Mouse (Mus musculus) liver, embryonic 15.5 days (tissue): ENCODE measurements around the gene Washc4. TPM values are rescaled to one million over a fixed set of nuclear protein-coding genes. Genes with fewer than 3 reads are reported as not detected.
A peak's percentile ranks its signal among the peaks of the same experiment; 100 is the strongest.

Source experiments
- ATAC-seq: fragments of 200-750 bp; cut with Nextera tagmentation; 2 replicates; pipeline ENCODE4 v1.8.0; 2017; ENCODE audit warnings: moderate number of reproducible peaks, mild to moderate bottlenecking, moderate library complexity; ENCODE audit not compliant: insufficient read depth
- H3K27ac ChIP-seq: fragments of 300-500 bp; sonication (generic); replicated peaks from 2 replicates; pipeline ENCODE4 v1.5.1; 2015; ENCODE audit warnings: mild to moderate bottlenecking, inconsistent platforms
- H3K27me3 ChIP-seq: fragments of 300-500 bp; sonication (generic); 2 replicates; pipeline ENCODE4 v1.6.1; 2015; ENCODE audit warnings: mild to moderate bottlenecking, inconsistent platforms
- H3K36me3 ChIP-seq: fragments of 300-500 bp; sonication (generic); replicated peaks from 2 replicates; pipeline ENCODE4 v1.6.1; 2015; ENCODE audit warnings: moderate library complexity, mild to moderate bottlenecking, inconsistent platforms
- H3K4me1 ChIP-seq: fragments of 300-500 bp; sonication (generic); replicated peaks from 2 replicates; pipeline ENCODE4 v1.6.1; 2015; ENCODE audit warnings: inconsistent platforms
- H3K4me2 ChIP-seq: fragments of 300-500 bp; sonication (generic); 2 replicates; pipeline ENCODE4 v1.6.1; 2015; ENCODE audit warnings: moderate library complexity, mild to moderate bottlenecking, inconsistent platforms
- H3K4me3 ChIP-seq: fragments of 300-500 bp; sonication (generic); replicated peaks from 2 replicates; pipeline ENCODE4 v1.5.1; 2015; ENCODE audit warnings: mild to moderate bottlenecking, inconsistent platforms
- H3K9ac ChIP-seq: fragments of 300-500 bp; sonication (generic); 2 replicates; pipeline ENCODE4 v1.6.1; 2015; ENCODE audit warnings: moderate library complexity, mild to moderate bottlenecking, inconsistent platforms
- H3K9me3 ChIP-seq: fragments of 300-500 bp; sonication (generic); replicated peaks from 2 replicates; pipeline ENCODE4 v1.6.1; 2016; ENCODE audit warnings: inconsistent platforms
- WGBS: fragments of 180-500 bp; shearing (Covaris S2); methylation state at CpG from one replicate; pipeline ENCODE4 v1.1.7; 2015; ENCODE audit warnings: mixed read lengths; ENCODE audit not compliant: insufficient replicate concordance; 5-methylcytosine and 5-hydroxymethylcytosine counted together
- polyA plus RNA-seq: library from polyadenylated mRNA; unstranded; fragments of >200 nt; fragmentation: Nextera tagmentation; extraction: Ambion mirVana; gene quantifications from 2 replicates; pipeline ENCODE4 v1.2.1, GENCODE M21; 2015

The Washc4 gene
- polyA plus RNA-seq, 1 experiment from 2014 or later, result 10.5 TPM

GRCm38 (mm10) chr10:83624841-83625240, 81.3 kb downstream of the Washc4 start:
- no peaks in the 10 kb centered on the region for H3K4me1 ChIP-seq
- 0 out of 2 replicates have a peak, but pooled peaks cover 12% of the 10 kb centered on the region for H3K36me3 ChIP-seq
- no peak overlapping the region for H3K4me2 ChIP-seq
- H3K9me3 ChIP-seq, result no peaks in the 10 kb centered on the region
- no peak overlapping the region for H3K27ac ChIP-seq
- H3K27me3 ChIP-seq, result no peaks in the 10 kb centered on the region
- no peak overlapping the region for H3K4me3 ChIP-seq
- WGBS, result 74% methylated on average over 12 of the region's 12 CpGs
- no peak for ATAC-seq
- H3K9ac ChIP-seq, result no peak overlapping the region

- Histone ChIP-seq H3K27ac (no peak overlapping the region), H3K4me2 (no peak overlapping the region), H3K9me3 (no peaks in the 10 kb centered on the region), H3K4me3 (no peak overlapping the region), H3K9ac (no peak overlapping the region), H3K27me3 (no peaks in the 10 kb centered on the region), H3K36me3 (0 out of 2 replicates have a peak, but pooled peaks cover 11% of the 10 kb centered on the region), H3K4me1 (no peaks in the 10 kb centered on the region)
- ATAC-seq, result no peak
- WGBS, result 77% methylated on average over 9 of the region's 9 CpGs
Measured at GRCm38 (mm10) chr10:83627113-83627687, 83.6 kb downstream of the Washc4 start.

DNA sequence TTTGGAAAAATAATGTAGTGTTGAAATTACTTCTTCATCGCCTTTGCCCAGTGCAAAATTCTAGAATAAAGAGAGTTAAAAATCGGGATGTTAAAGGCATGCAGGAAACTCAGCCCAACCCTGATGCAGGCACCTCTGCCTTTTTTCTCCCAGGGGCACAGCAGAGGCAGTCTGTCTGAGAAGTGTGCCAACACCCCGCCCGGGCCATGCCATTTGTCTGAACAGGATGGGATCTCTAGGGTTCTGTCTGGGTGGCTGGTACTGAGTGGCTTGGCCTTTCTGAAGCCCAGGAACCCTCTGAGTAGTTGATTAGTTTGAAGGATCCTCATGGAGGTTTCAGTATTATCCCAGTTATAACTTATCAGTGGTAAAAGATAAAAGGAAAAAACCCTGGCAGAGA, 84.7 kb downstream of the Washc4 start:
- no peak overlapping the region for H3K27ac ChIP-seq
- WGBS, result 63% methylated on average over 4 of the region's 4 CpGs
- no peaks in the 10 kb centered on the region for H3K4me1 ChIP-seq
- 0 out of 2 replicates have a peak, but pooled peaks cover 9% of the 10 kb centered on the region for H3K36me3 ChIP-seq
- no peak overlapping the region for H3K4me3 ChIP-seq
- H3K9me3 ChIP-seq, result no peaks in the 10 kb centered on the region
- no peak overlapping the region for H3K9ac ChIP-seq
- H3K27me3 ChIP-seq, result no peaks in the 10 kb centered on the region
- no peak for ATAC-seq
- no peak overlapping the region for H3K4me2 ChIP-seq

- no peak overlapping the region for H3K4me3 ChIP-seq
- no peak overlapping the region for H3K9ac ChIP-seq
- no peaks in the 10 kb centered on the region for H3K9me3 ChIP-seq
- no peak overlapping the region for H3K4me2 ChIP-seq
- no peak overlapping the region for H3K27ac ChIP-seq
- peaks cover under 1% of the 10 kb centered on the region; the same call in 1 of the 2 replicates for H3K4me1 ChIP-seq
- H3K27me3 ChIP-seq, result no peaks in the 10 kb centered on the region
- WGBS, result 74% methylated on average over 12 of the region's 12 CpGs
- H3K36me3 ChIP-seq, result 0 out of 2 replicates have a peak, but pooled peaks cover 9% of the 10 kb centered on the region
- no peak for ATAC-seq
Measured at GRCm38 (mm10) chr10:83629190-83629781, 85.7 kb downstream of the Washc4 start.

- Histone ChIP-seq H3K9me3 (no peaks in the 10 kb centered on the region), H3K4me1 (peaks cover 6% of the 10 kb centered on the region; the same call in 1 of the 2 replicates), H3K27me3 (no peaks in the 10 kb centered on the region), H3K27ac (no peak overlapping the region), H3K4me3 (no peak overlapping the region), H3K4me2 (no peak overlapping the region), H3K36me3 (0 out of 2 replicates have a peak, but pooled peaks cover 9% of the 10 kb centered on the region), H3K9ac (no peak overlapping the region)
- WGBS, result 68% methylated on average over 5 of the region's 5 CpGs
- no peak for ATAC-seq
Measured at GRCm38 (mm10) chr10:83629878-83630277, 86.3 kb downstream of the Washc4 start.

DNA sequence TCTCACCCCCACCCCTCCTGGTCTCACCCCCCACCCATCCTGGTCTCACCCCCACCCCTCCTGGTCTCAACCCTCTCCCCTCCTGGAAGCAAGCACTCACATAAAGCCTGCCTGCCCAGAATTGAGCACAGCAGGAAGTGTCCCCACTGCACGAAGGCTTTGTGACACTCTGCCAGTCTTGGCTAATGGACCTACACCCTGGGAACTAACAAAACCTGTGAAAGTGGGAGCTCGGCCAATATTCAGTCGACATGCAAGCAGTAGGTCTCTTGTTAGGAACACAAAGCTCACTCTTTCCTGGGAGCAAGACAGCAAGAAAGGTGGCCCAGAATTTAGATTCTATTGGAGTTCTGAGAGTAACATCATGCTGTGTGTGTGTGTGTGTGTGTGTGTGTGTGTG, 87.3 kb downstream of the Washc4 start:
- H3K27me3 ChIP-seq, result no peaks in the 10 kb centered on the region
- no peaks in the 10 kb centered on the region for H3K9me3 ChIP-seq
- no peak overlapping the region for H3K27ac ChIP-seq
- 0 out of 2 replicates have a peak, but pooled peaks cover 5% of the 10 kb centered on the region for H3K36me3 ChIP-seq
- 57% methylated on average over 3 of the region's 3 CpGs for WGBS
- no peak overlapping the region for H3K4me2 ChIP-seq
- H3K4me1 ChIP-seq, result peaks cover 10% of the 10 kb centered on the region; the same call in 1 of the 2 replicates
- no peak overlapping the region for H3K9ac ChIP-seq
- ATAC-seq, result no peak
- no peak overlapping the region for H3K4me3 ChIP-seq

GRCm38 (mm10) chr10:83631775-83632174, 88.2 kb downstream of the Washc4 start:
- WGBS, result 62% methylated on average over 10 of the region's 10 CpGs
- Histone ChIP-seq H3K4me1 (peaks cover 10% of the 10 kb centered on the region; the same call in 1 of the 2 replicates), H3K27me3 (no peaks in the 10 kb centered on the region), H3K9ac (no peak overlapping the region), H3K9me3 (no peaks in the 10 kb centered on the region), H3K27ac (no peak overlapping the region), H3K4me2 (no peak overlapping the region), H3K4me3 (no peak overlapping the region), H3K36me3 (0 out of 2 replicates have a peak, but pooled peaks cover 5% of the 10 kb centered on the region)
- no peak for ATAC-seq

DNA sequence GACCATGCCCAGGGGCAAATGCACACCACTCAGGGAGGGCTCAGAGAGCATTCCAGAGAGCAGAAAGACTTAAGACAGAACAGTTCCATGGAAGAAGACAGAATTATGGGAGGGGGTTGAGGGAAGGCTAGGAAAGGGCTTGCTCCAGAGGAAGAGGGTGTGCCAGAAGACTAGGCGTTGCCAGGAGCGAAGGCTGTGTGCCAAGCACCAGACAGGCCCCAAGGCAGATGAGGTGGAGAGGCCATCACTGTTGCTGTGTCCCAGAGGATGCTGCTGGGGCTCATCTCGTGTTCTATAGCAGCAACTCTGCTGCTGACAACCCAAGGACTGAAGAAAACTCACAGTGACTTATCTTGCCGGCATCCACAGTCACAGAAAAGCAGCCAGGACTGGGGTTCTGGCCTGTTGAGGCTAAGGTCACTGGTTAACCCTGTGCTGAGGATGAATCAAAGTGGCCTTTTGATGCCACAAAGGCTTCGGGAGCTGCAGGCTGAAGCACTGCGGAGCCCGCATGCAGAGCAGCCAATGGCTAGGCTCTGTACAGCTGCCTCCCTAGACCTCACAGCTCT, 89.3 kb downstream of the Washc4 start:
- WGBS, result 69% methylated on average over 7 of the region's 7 CpGs
- Histone ChIP-seq H3K27ac (no peak overlapping the region), H3K9me3 (no peaks in the 10 kb centered on the region), H3K4me3 (no peak overlapping the region), H3K9ac (no peak overlapping the region), H3K4me2 (no peak overlapping the region), H3K4me1 (peaks cover 13% of the 10 kb centered on the region; the same call in 1 of the 2 replicates), H3K36me3 (0 out of 2 replicates have a peak, but pooled peaks cover under 1% of the 10 kb centered on the region), H3K27me3 (no peaks in the 10 kb centered on the region)
- no peak for ATAC-seq

DNA sequence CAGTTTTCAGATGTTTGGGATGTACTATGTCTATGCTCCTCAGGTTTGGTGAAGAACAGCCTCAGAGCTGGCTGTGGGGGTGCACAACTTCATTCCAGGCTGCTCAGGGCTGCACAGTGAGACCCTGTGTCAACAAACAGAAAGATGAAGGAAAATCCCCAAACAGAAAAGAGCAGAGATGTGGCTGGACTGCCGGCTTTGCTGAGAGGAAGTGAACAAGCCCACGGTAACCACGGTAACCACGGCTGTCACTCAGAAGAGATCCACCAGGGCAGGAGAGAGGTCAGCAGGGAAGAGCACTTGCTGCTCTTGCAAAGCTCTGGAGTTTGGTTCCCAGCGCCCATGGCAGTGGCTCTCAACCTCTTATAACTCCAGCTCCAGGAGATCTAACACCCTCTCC, 90.9 kb downstream of the Washc4 start:
- Histone ChIP-seq H3K36me3 (no peaks in the 10 kb centered on the region), H3K9ac (no peak overlapping the region), H3K9me3 (no peaks in the 10 kb centered on the region), H3K27me3 (no peaks in the 10 kb centered on the region), H3K4me3 (no peak overlapping the region), H3K4me2 (no peak overlapping the region), H3K27ac (no peak overlapping the region), H3K4me1 (peaks cover 13% of the 10 kb centered on the region; the same call in 1 of the 2 replicates)
- WGBS, result 3% methylated on average over 5 of the region's 5 CpGs
- no peak; the same call in 1 of the 2 replicates for ATAC-seq

GRCm38 (mm10) chr10:83636191-83636590, 92.6 kb downstream of the Washc4 start:
- 0 out of 2 replicates have a peak overlapping the region, but pooled peaks have one; percentile 34 for H3K27ac ChIP-seq
- no peaks in the 10 kb centered on the region for H3K9me3 ChIP-seq
- no peaks in the 10 kb centered on the region for H3K27me3 ChIP-seq
- H3K4me2 ChIP-seq, result peak overlapping the region; percentile 35; the same call in 1 of the 2 replicates
- 71% methylated on average over 2 of the region's 2 CpGs for WGBS
- H3K36me3 ChIP-seq, result no peaks in the 10 kb centered on the region
- H3K4me3 ChIP-seq, result no peak overlapping the region
- no peak overlapping the region for H3K9ac ChIP-seq
- no peak for ATAC-seq
- peaks cover 13% of the 10 kb centered on the region; the same call in 1 of the 2 replicates for H3K4me1 ChIP-seq

GRCm38 (mm10) chr10:83637295-83637694, 93.7 kb downstream of the Washc4 start:
- Histone ChIP-seq H3K36me3 (no peaks in the 10 kb centered on the region), H3K27ac (no peak overlapping the region), H3K4me2 (no peak overlapping the region), H3K4me3 (no peak overlapping the region), H3K27me3 (no peaks in the 10 kb centered on the region), H3K9ac (no peak overlapping the region), H3K9me3 (no peaks in the 10 kb centered on the region), H3K4me1 (peaks cover 13% of the 10 kb centered on the region; the same call in 1 of the 2 replicates)
- WGBS, result 20% methylated on average over 6 of the region's 6 CpGs
- ATAC-seq, result no peak
